Mouse (Mus musculus) left cerebral cortex, postnatal 10 days (tissue): ENCODE data around the gene Polr1d. TPM values are rescaled to one million over a fixed set of nuclear protein-coding genes. Genes with fewer than 3 reads are reported as not detected.
A peak's percentile ranks its signal among the peaks of the same experiment; 100 is the strongest.

ENCODE experiments used
- DNase-seq, 2 experiments: peaks; one replicate each; pipeline ENCODE4 v3.0.0; 2021 to 2022; ENCODE audit warnings: low spot score in 2 of 2, mixed read lengths in 1 of 2; ENCODE audit errors: extremely low spot score in 1 of 2
- intact Hi-C: fragments of 180-260 bp; cut with DNase I; formaldehyde crosslinking; loops from one replicate; pipeline ENCODE4 v1.15.1; 2025
- total RNA-seq, 2 experiments: library from RNA; stranded (reverse); gene quantifications; 2 replicates each; pipeline ENCODE4 v1.2.3; 2021

Gene Polr1d
- total RNA-seq, 2 experiments from 2014 or later: 82.2 to 88.3 TPM

GRCm38 (mm10) chr5:147077305-147078034 is 620 bp downstream of the Polr1d start:
- peak; percentile 78 to 92 for DNase-seq
- intact Hi-C loops: loop anchor here (5.0 kb wide), 1 partner anchor 95 kb away; no protein-coding TSS in a partner anchor

DNA sequence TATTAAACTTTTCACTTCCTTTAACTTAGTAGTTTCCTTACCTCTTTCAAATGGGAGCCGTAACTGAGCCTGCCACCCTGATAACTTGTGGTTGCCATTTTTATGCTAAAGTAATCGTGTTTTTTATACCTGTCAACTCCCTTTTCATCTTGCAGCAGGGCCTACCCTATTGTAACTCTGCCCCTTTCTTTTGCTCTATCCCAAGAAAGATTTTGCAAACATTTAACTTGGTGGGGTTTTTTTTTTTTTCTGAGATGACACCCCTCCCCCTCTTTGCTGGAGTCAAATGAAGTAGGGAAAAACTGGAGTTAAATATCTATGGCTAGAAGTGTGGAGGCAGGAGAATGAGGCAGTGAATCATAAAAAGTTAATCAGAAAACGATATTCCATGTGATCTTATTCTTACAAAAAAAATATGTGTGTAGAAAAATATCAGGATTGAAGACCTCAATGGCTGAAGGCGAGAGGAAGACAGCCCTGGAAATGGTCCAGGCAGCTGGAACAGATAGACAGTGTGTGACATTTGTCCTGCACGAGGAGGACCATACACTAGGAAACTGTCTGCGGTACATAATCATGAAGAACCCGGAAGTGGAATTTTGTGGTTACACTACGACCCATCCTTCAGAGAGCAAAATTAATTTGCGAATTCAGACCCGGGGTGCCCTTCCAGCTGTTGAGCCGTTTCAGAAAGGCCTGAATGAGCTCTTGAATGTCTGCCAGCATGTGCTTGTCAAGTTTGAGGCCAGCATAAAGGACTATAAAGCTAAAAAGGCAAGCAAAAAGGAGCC is 1.5 kb downstream of the Polr1d start:
- DNase-seq: no peak
- intact Hi-C loops: loop anchor here (5.0 kb wide), 1 partner anchor 96 kb away; no protein-coding TSS in a partner anchor

DNA sequence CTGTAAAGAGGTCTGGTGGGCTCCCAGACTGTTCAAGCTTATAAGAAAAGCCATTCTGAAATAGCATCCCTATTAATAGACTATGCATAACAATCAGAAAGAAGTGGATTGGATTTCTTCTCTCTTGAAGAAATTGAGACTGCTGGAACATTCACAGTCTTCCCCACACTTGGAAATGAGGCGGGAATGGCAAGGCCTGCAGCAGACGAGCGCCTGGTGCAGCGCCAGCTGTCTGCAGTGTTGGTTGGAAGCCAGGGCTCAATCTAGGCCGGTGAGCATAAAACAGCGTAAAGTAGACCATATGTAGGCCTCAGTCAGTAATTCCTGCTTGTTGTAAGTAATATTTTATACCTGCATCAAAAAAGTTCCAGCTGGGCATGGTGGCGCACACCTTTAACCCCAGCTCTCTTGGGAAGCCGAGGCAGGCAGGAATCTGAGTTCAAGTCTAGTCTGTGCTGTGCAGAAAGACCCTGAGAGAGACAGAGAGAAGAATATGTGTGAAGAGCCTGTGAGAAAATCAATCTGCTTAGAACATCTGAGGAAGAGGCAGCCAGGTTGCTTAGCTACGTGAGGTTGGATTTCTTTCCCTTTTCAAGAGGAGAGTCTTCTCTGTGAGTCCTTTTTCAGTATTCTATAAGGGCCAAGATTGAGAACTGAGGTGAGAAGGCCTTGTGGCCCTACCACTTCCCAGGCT is 8.5 kb downstream of the Polr1d start:
- peak; percentile 79 to 83 for DNase-seq
- intact Hi-C loops: no loop called here

DNA sequence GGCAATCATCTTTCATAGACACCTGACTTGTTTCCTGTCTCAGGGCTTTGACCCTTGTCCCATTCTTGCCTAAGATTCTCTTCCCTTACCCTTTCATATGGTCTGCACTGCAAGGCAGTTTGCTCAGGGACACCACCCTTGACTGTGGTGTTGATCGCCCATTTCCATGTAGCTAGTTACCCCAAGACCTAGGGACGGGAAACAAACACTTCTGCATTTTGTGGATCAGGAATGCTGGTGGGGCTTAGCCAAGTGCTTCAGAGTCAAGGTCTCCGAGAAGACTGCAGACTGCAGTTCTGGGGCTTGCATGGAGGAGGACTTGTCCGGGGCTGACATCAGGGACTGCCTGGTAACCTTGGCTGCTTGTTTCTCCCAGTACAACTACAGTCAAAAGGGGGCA is 10.0 kb downstream of the Polr1d start:
- DNase-seq: no peak
- intact Hi-C loops: no loop called here

DNA sequence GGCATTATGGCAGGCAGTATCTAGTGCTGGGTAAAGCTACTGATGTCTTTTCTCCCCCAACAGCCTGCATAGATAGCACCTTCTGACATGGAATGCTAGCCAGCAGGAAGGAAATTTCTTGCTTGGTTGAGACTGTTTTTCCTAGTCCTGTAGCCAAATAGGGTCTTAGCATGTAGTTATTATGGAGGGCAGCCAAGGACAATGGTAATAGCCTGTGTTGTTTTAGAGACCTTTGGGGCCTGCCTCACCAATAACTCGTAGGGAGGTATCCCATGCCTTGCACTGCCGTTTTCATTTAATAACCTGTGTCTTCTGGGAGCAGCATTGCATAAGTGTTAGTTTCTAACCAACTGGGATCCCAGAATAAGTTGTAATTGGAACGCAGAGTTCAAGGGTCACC is 13.0 kb downstream of the Polr1d start:
- DNase-seq: no peak
- intact Hi-C loops: no loop called here

GRCm38 (mm10) chr5:147090256-147090963 is 13.6 kb downstream of the Polr1d start:
- intact Hi-C loops: no loop called here
- DNase-seq: peak in 1 of 2 experiments; percentile 54

- intact Hi-C loops: no loop called here
- no peak for DNase-seq
These were observed 15.6 kb downstream of the Polr1d start for GRCm38 (mm10) chr5:147092448-147092847.

DNA sequence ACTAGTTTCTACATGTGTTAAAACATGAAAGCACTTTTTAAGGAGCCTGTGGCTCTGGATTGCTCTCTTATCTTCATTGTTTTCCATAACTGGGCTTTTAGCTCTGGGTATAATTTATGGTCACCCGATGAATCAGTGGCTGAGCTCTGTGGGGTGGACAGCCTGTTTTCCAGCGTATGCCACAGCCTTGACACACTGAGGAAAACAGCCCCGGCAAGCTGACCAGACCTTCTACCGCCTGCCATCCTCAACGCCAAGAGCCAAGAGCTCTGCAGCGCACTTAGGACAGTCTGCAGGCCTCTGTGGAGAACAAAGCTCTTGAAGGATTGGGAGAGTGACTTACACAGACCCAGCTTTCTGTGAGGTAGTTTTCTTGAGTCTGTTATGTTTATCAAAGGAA is 17.4 kb downstream of the Polr1d start:
- intact Hi-C loops: no loop called here
- no peak for DNase-seq

GRCm38 (mm10) chr5:147096586-147096985 is 19.7 kb downstream of the Polr1d start:
- DNase-seq: no peak
- intact Hi-C loops: no loop called here

- no peak for DNase-seq
- intact Hi-C loops: no loop called here
These were observed 21.8 kb downstream of the Polr1d start for GRCm38 (mm10) chr5:147098667-147099066.

DNA sequence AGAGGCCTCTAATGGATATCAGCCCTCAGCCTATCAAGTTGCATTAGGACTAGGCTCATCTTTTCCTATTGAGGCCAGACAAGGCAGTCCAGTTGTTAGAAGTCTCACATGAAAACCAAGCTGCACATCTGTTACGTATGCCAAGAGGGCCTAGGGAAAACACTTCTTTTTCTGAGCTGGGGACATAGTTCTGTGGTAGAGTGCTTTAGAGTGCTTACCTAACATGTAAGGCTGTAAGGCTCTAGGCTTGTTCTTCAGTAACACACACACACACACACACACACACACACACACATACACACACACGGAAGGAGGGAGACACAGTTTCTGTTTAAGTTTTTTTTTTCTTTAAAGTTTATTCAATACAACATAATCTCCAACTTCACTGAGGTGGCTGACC is 23.3 kb downstream of the Polr1d start:
- intact Hi-C loops: no loop called here
- DNase-seq: no peak

DNA sequence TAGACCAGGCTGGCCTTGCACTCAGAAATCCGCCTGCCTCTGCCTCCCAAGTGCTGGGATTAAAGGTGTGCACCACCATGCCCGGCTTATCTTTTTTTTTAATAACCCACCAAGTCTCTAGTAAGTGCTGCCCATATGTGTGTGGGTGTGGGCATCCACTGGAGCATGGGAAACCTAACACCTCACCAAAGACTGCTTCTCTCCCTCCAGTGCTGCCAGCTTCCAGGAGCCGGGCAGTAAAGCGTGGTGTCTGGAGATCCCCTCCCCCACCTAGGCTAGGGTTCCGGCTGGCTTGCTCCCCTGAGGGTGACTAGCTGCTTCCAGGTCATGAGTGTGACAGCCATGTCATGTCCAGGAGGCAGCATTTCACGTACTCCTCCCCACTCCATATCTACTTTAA is 25.4 kb downstream of the Polr1d start:
- intact Hi-C loops: no loop called here
- no peak for DNase-seq

DNA sequence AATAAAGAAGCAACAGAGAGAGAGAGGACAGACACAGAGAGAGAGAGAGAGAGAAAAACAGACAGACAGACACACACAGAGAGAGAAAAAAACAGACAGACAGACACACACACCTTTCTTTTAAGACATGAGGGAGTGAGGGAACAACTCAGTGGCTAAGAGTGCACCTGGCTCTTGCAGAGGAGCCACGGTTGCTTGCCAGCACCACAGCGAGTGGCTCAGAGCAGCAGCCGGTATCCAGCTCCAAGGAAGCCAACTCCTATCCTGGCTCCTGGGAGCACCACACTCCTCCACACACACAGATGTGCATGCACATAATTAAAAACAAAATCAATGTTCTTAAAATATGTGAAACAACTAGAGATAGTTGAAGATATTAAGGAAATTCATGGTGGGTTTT is 30.4 kb downstream of the Polr1d start:
- DNase-seq: no peak
- intact Hi-C loops: no loop called here

DNA sequence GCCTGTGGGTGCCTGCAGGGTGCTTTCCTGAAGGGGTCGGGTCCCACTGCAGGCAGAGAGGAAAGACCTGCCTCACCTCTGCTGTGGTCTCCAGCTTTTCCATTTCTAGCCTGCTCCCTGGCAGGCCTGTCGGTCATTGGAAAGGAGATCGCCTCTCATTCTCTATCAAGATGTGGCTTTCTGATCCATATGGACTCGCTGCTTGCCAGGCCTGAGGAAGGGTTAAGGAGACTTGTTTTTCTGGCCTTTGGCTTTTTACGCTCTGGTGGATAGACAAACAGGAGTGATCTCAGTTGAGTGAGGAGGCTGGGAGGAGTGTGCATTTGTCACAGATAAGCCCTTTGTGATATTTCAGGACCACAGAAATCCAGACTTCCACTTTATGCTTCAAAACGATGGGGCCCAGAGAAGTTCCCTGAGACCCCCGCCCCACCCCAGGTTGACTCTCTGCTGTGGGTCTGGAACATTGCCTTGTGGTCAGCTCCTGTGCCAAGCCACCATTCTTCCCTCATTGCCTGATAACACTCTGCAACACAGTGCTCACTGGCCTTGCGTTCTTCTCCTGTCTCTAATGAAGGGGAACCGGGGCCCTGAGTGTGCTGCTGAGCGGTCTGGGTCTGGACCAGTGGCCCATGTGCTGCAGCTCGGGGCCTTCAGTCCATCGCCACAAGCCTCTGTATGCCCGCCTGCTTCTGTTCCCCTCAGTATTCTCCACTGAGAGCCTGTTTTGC is 32.2 kb downstream of the Polr1d start:
- DNase-seq: no peak
- intact Hi-C loops: no loop called here

DNA sequence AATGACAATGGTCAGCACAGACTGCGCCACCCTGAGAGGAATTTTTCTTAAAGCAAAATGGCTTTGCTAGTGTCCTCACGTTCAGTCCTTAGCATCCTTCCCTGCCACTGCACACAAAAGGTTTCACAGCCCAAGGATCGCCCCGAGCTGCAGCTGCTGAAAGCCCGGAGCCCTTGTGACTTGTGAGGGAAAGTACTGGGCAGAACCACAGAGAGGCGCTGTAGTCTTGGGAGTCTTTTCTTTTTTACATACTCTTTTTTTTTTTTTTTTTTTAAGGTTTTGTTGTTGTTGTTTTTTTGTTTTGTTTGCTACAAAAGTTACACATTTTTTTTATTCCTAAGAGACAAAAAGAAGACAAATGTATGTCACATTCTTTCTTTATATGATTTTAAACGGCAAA is 37.9 kb downstream of the Polr1d start:
- intact Hi-C loops: no loop called here
- no peak for DNase-seq

GRCm38 (mm10) chr5:147115631-147116030 is 38.8 kb downstream of the Polr1d start:
- DNase-seq: no peak
- intact Hi-C loops: no loop called here

- DNase-seq: no peak
- intact Hi-C loops: no loop called here
These were observed 40.2 kb downstream of the Polr1d start for GRCm38 (mm10) chr5:147117027-147117426.

- intact Hi-C loops: no loop called here
- no peak for DNase-seq
These were observed 44.3 kb downstream of the Polr1d start for GRCm38 (mm10) chr5:147121146-147121545.
